Mouse (Mus musculus) kidney, postnatal 0 days (tissue): ENCODE results near the gene Hes7. TPM values are rescaled to one million over a fixed set of nuclear protein-coding genes. Genes with fewer than 3 reads are reported as not detected.
A peak's percentile ranks its signal among the peaks of the same experiment; 100 is the strongest.

Experiments
- ATAC-seq: fragments of 200-750 bp; cut with Nextera tagmentation; replicated peaks from 2 replicates; pipeline ENCODE4 v1.8.0; 2017; ENCODE audit warnings: low read depth, moderate number of reproducible peaks, moderate TSS enrichment, moderate library complexity; ENCODE audit not compliant: low FRiP score
- DNase-seq: peaks from one replicate; pipeline ENCODE4 v3.0.0-alpha.2; 2016; ENCODE audit warnings: low spot score
- H3K27ac ChIP-seq: fragments of 300-500 bp; sonication (generic); 2 replicates; pipeline ENCODE4 v1.5.1; 2014; ENCODE audit warnings: mild to moderate bottlenecking
- H3K27me3 ChIP-seq: fragments of 300-500 bp; sonication (generic); 2 replicates; pipeline ENCODE4 v1.6.1; 2014; ENCODE audit warnings: low read length, mixed read lengths; ENCODE audit not compliant: insufficient read depth
- H3K36me3 ChIP-seq: fragments of 300-500 bp; sonication (generic); 2 replicates; pipeline ENCODE4 v1.6.1; 2014; ENCODE audit warnings: low read length, mixed read lengths; ENCODE audit not compliant: insufficient read depth
- H3K4me1 ChIP-seq: fragments of 300-500 bp; sonication (generic); replicated peaks from 2 replicates; pipeline ENCODE4 v1.6.1; 2014; ENCODE audit warnings: antibody characterized with exemption, low read length, mixed read lengths; ENCODE audit not compliant: insufficient read depth
- H3K4me2 ChIP-seq: fragments of 300-500 bp; sonication (generic); 2 replicates; pipeline ENCODE4 v1.6.1; 2014; ENCODE audit warnings: mild to moderate bottlenecking, low read length, moderate library complexity, mixed read lengths
- H3K4me3 ChIP-seq: fragments of 300-500 bp; sonication (generic); replicated peaks from 2 replicates; pipeline ENCODE4 v1.5.1; 2014; ENCODE audit warnings: low read depth, low read length
- H3K9ac ChIP-seq: fragments of 300-500 bp; sonication (generic); 2 replicates; pipeline ENCODE4 v1.6.1; 2014; ENCODE audit warnings: low read depth, low read length
- H3K9me3 ChIP-seq: fragments of 300-500 bp; sonication (generic); replicated peaks from 2 replicates; pipeline ENCODE4 v1.6.1; 2016; ENCODE audit warnings: low read length, inconsistent platforms, mixed read lengths
- CTCF ChIP-seq: IDR thresholded peaks from 2 replicates; pipeline ENCODE4 v1.5.1; 2016; ENCODE audit warnings: antibody characterized with exemption, low read depth, mild to moderate bottlenecking, moderate library complexity
- WGBS: fragments of 180-500 bp; shearing (Covaris S2); extraction: QIAGEN DNeasy Blood & Tissue Kit; methylation state at CpG from one replicate; pipeline ENCODE4 v1.1.7; 2014; 5-methylcytosine and 5-hydroxymethylcytosine counted together
- polyA plus RNA-seq: library from polyadenylated mRNA; unstranded; fragments of >200 nt; fragmentation: Nextera tagmentation; extraction: Ambion mirVana; gene quantifications from 2 replicates; pipeline ENCODE4 v1.2.1, GENCODE M21; 2015

The Hes7 gene
- polyA plus RNA-seq, 1 experiment from 2014 or later: 0.42 TPM

GRCm38 (mm10) chr11:69124498-69124847 is 4.3 kb downstream of the Hes7 start:
- Histone ChIP-seq H3K27me3 (no peaks in the 10 kb centered on the region), H3K4me1 (peaks cover 7% of the 10 kb centered on the region; the same call in 1 of the 2 replicates), H3K4me3 (no peak overlapping the region; the same call in 1 of the 2 replicates), H3K4me2 (0 out of 2 replicates have a peak overlapping the region, but pooled peaks have one; percentile 92), H3K9me3 (no peaks in the 10 kb centered on the region), H3K9ac (no peak overlapping the region), H3K27ac (peak overlapping the region; percentile 83; the same call in 1 of the 2 replicates), H3K36me3 (no peaks in the 10 kb centered on the region)
- ATAC-seq: no peak
- no peak for TF ChIP-seq CTCF
- peak; percentile 84 for DNase-seq
- WGBS: 0% methylated on average over 3 of the region's 3 CpGs

- Histone ChIP-seq H3K4me3 (peak overlapping the region; percentile 52), H3K9ac (peak overlapping the region; percentile 54), H3K27me3 (no peaks in the 10 kb centered on the region), H3K36me3 (no peaks in the 10 kb centered on the region), H3K9me3 (no peaks in the 10 kb centered on the region), H3K27ac (peak overlapping the region; percentile 78), H3K4me2 (peak overlapping the region; percentile 69), H3K4me1 (peaks cover 4% of the 10 kb centered on the region; the same call in 1 of the 2 replicates)
- WGBS: under 1% methylated on average over 24 of the region's 24 CpGs
- DNase-seq (peak; percentile 95), ATAC-seq (peak; percentile 66)
- TF ChIP-seq CTCF: peak; percentile 74
Measured at GRCm38 (mm10) chr11:69125041-69125851, 5.0 kb downstream of the Hes7 start.

GRCm38 (mm10) chr11:69125852-69125918 is 5.5 kb downstream of the Hes7 start, which contains the start of gene Aloxe3:
Gene Aloxe3 (plus strand): TSS chr11:69125896.
- H3K4me3 ChIP-seq: peak within 1 kb of the TSS; percentile 52
- peak within 1 kb of the TSS; percentile 78 for H3K27ac ChIP-seq
- H3K9ac ChIP-seq: peak within 1 kb of the TSS; percentile 54
- H3K4me1 ChIP-seq: peaks cover 3% of the 10 kb centered on the region; the same call in 1 of the 2 replicates
- ATAC-seq: no peak
- no peak for TF ChIP-seq CTCF
- WGBS: 0% methylated on average over 3 of the region's 3 CpGs
- peak within 1 kb of the TSS; percentile 69 for H3K4me2 ChIP-seq
- no peaks in the 10 kb centered on the region for H3K9me3 ChIP-seq
- no peaks in the 10 kb centered on the region for H3K27me3 ChIP-seq
- no peak for DNase-seq
- no peaks in the 10 kb centered on the region for H3K36me3 ChIP-seq

- H3K9ac ChIP-seq: peak overlapping the region; percentile 54; the same call in 1 of the 2 replicates
- peak overlapping the region; percentile 69 for H3K4me2 ChIP-seq
- no peaks in the 10 kb centered on the region for H3K9me3 ChIP-seq
- H3K27ac ChIP-seq: peak overlapping the region; percentile 78
- DNase-seq (no peak), ATAC-seq (no peak)
- TF ChIP-seq CTCF: no peak
- H3K36me3 ChIP-seq: no peaks in the 10 kb centered on the region
- H3K4me3 ChIP-seq: peak overlapping the region; percentile 52
- H3K27me3 ChIP-seq: no peaks in the 10 kb centered on the region
- H3K4me1 ChIP-seq: peaks cover 3% of the 10 kb centered on the region; the same call in 1 of the 2 replicates
- WGBS: 14% methylated on average over 20 of the region's 20 CpGs
Measured at GRCm38 (mm10) chr11:69125919-69126705, 5.9 kb downstream of the Hes7 start.

- no peak for TF ChIP-seq CTCF
- ATAC-seq (no peak), DNase-seq (no peak)
- Histone ChIP-seq H3K4me3 (no peak overlapping the region), H3K4me2 (peak overlapping the region; percentile 69; the same call in 1 of the 2 replicates), H3K27ac (no peak overlapping the region), H3K27me3 (no peaks in the 10 kb centered on the region), H3K36me3 (no peaks in the 10 kb centered on the region), H3K9me3 (no peaks in the 10 kb centered on the region), H3K9ac (no peak overlapping the region), H3K4me1 (0 out of 2 replicates have a peak, but pooled peaks cover under 1% of the 10 kb centered on the region)
- WGBS: 44% methylated on average over 2 of the region's 2 CpGs
Measured at GRCm38 (mm10) chr11:69126706-69127095, 6.5 kb downstream of the Hes7 start.

- WGBS: 71% methylated on average over 8 of the region's 8 CpGs
- H3K4me3 ChIP-seq: no peak overlapping the region
- no peaks in the 10 kb centered on the region for H3K4me1 ChIP-seq
- DNase-seq: no peak
- H3K27ac ChIP-seq: no peak overlapping the region
- no peak overlapping the region for H3K9ac ChIP-seq
- no peak overlapping the region for H3K4me2 ChIP-seq
- ATAC-seq: no peak
- H3K27me3 ChIP-seq: no peaks in the 10 kb centered on the region
- H3K9me3 ChIP-seq: no peaks in the 10 kb centered on the region
- H3K36me3 ChIP-seq: no peaks in the 10 kb centered on the region
- TF ChIP-seq CTCF: no peak
Measured at GRCm38 (mm10) chr11:69128426-69129122, 8.4 kb downstream of the Hes7 start.
